Mouse (Mus musculus): ENCODE data around the gene Atp5g3.
"Not testable (repeated sequence)": the region's sequence is repeated elsewhere in the genome, so short reads cannot be mapped to it uniquely, and the experiment has no call there.

The Atp5g3 gene

DNA sequence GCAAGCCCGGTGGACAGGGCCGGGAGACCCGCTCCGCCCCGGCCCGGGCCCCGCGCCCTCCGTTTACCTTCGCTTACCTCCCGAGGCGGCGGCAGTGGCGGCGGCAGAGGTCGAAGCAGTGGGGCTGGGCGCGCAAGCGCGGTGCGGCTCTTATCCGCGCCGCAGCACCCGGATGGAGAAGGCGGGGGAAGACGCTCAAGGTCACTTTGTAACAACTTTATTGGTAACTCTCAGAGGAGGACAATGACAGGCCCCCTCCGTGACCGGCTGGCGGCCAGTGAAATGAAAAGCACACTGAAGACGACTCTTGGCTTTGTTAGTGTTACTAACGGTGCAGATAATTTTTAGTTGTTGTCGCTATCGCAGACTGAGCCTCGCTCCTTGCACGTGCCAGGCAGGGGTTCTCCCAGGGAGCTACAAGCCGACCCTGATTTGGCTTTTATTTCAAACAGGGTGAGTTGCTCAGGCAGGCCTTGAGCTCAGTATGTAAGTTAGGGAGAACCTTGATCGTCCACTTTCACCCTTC, at the start of gene Atp5g3:
Atp5g3 (minus strand) TSS at position 152 of the 526 bp plus-strand sequence.
- peak; percentile 86 for DNase-seq (ENCODE audit: extremely low read depth, low read depth)

DNA sequence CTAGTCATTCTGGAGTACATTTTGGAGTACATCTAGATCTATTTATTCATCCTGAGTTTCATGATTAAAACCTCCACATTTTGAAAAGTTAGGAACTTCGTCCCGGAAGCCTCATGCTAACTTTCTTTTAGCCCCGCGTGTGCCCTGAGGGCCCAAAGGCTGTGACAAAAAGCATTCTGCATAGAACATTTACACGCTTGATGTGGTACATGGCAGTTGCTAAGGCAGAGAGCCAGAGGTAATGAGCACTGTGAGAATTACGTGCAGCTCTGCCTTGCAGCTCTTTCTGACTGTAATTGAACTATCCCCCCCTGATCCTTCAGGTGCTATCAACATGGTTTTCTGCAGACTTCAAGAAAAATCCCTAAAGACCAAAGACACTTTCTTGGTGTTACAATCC, 47.2 kb upstream of the Atp5g3 start:
- DNase-seq (ENCODE audit: extremely low read depth, low read depth), result no peak

DNA sequence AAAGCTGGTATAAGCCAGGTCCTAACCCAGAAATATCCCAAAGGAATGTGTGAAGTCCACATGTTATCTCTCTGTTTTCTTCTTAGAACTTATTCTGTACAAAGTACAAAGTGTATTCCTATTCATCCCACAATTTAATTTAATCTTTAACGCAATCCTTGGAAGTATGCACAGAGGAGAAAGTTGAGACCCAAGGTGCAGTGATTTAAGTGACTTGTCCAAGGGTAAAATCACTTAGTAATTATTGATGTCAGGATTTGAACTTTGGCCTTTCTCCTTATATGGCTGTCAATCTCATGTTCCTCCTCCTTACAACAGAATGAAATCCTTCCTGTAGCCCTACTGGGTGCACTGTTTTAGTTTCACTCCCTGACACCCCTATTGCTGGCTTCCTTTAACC, 42.5 kb upstream of the Atp5g3 start:
- no peak for DNase-seq (ENCODE audit: extremely low read depth, low read depth)

DNA sequence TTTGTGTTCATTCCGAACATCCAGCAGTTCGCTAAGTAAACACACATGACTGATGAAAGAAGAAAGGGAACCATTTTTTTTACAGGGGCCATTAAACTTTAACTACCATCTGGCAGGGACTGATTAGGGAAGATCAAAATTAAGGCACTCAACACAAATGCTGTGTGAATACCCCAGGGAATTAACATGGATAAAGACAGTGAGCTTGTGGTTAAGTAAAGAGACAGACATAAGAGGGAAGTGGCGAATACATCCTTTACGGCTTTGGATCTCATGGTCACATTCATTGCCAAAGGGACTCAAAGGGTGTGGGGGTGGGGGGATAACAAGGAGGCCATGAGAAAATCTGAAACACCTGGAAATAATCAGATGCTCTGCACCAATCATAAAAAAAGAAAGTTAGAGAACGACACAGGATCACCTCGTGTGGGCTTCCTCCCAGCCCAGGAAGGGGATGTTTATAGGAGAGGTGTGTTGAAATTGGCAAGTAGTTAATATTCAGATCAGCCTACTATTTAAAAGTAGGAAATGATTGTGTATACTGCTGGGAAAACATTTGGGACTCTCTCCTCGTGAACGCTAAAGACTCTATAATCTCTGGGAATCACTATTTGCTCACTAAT, 41.6 kb upstream of the Atp5g3 start:
- peak; percentile 79 for DNase-seq (ENCODE audit: extremely low read depth, low read depth)

DNA sequence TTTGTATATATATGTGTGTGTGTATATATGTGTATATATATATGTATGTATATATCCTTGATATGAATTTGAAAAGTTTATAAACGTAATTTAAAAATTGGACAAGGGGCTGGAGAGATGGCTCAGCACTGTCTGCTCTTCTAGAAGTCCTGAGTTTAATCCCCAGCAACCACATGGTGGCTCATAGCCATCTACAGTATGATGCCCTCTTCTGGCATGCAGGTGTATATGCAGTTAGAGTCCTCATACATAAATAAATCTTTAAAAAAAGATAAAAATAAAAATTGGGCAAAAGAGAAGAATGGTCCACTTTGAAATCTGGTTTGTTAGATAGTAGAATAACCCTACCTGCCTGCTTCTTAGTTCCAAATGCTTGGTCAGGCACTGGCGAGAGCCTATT, 36.2 kb upstream of the Atp5g3 start:
- no peak for DNase-seq (ENCODE audit: extremely low read depth, low read depth)

DNA sequence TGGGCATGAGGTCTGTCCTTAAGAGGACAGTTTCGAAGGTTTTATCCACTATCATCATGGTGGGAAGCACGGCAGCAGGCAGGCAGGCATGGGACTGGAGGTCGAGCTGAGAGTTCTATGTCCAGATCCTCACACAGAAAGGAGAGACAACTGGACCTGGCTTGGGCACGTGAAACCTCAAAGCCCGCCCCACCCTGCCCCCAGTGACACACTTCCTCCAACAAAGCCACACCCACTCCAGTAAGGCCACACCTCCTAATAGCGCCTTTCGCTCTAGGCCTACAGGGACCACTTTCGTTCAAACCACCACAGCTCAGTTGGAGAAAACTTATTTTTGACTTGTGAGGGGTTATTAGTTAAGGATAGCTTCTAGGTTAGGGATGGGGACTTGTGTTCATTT, 32.6 kb upstream of the Atp5g3 start:
- DNase-seq (ENCODE audit: extremely low read depth, low read depth), result no peak

DNA sequence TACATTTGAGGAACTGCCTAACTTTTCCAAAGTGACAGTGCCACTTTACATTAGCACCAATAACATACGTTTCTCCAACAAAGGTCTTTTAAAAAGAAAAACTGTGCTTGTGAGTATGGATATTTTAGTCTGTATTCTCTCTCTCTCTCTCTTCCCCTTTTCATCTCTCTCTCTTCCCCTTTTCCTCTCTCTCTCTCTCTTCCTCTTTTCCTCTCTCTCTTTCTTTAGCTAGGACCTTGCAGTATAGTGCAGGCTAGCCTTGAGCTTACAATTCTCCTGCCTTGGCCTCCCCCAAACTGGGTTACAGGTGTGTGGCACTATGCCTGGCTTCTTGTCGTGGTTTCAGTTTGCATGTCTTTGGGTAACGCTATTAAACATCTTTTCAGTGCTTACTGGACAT, 31.7 kb upstream of the Atp5g3 start:
- DNase-seq (ENCODE audit: extremely low read depth, low read depth), result no peak

DNA sequence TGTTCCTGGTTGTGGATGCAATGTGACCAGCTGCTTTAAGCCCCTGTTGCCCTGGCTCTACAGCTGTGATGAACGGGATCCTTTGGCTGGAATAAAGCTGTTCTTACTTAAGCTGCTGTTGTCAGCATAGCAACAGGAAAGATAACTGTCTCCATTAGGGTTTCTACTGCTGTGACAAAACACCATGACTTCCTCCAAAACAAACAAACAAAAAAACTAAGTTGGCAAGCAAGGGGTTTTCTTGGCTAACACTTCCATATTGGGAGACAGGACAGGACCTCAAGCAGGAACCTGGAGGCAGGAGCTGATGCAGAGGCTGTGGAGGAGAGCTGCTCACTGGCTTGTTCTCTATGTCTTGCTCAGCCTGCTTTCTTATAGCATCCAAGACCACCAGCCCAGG, 30.2 kb upstream of the Atp5g3 start:
- no peak for DNase-seq (ENCODE audit: extremely low read depth, low read depth)

DNA sequence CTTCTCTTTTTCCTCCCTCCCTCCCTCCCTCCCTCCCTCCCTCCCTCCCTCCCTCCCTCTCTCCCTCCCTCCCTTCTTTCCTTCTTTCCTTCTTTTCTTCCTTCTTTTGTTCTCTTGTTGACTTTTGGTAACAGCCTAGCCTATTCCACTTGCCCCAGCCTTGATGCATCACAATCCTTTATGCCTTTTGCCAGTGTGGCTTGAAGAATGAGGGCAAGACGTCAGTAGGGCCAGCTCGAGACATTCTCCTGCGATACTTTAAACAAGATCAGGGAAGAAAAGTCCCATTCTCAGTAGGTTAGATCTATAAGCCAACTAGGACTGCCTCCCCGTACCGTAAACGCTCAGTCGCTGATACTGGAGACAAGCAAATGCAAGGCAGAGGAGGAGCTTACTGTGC, 29.3 kb upstream of the Atp5g3 start:
- no peak for DNase-seq (ENCODE audit: extremely low read depth, low read depth)

DNA sequence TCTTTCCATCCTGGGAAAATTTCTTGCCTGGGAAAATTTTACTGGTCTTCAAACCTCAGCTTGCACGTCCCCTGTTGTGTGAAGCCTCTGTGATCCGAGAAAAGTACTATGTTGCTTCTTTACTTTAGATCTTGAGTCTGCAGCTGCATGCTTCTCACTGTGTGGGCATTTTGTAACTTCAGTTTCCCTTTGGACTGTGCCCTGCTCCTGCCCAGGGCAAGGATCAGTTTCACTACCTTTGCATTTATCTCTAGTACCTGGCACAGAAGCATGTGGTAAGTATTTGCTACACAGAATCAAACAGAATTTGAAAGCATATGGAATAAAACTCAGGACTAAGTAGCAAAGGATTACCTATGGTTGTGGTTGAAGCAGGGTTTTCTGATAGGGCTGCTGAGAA, 27.8 kb upstream of the Atp5g3 start:
- no peak for DNase-seq (ENCODE audit: extremely low read depth, low read depth)

DNA sequence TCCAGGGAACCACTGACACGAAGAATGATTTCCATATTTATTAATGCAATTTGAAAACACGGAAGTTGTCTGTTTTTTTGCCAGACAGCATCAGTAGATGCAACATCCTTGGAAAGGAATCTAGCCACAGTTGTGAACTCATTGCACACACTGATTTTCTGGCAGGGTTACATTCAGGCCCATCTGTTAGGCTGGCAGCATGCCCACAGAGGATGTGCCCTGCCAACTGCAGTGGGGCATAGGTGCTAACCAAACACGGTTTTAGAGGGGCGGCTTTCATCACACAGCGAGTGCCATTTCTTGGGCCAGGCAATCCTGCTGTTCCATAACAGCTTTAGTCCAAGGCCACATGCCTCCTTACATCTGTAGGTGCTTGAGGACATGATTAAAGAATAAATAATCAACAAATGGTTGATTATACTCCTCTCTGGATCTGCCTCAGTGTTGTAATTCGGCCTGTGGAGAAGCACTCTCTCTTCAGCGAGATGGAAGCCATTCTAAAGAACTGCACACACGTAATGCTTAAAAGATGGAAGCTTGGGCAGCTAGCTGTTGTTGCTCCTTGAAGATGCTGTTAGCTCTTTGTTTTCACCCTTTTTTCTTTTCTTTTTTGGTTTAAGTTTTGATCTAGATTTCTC, 21.7 kb upstream of the Atp5g3 start:
- DNase-seq (ENCODE audit: extremely low read depth, low read depth), result no peak

DNA sequence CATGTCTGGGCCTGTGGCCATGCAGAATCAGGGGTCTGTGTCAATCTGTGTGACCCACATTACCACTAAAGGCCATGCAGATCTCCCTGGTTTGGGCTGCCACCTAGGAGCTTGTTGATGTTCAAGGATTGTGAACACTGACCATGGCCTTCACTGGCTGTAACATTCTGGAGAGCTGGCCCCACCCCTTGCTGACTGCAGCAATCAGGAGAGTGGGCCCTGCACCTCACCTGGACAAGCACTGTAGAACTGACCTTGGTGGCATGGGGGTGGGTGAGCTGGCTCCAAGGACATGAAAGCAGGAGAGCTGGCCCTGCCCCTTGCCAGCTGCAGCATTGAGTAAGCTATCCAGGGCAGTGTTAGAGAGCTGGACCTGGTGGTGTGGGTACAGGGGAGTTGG, 16.6 kb upstream of the Atp5g3 start:
- DNase-seq (ENCODE audit: extremely low read depth, low read depth), result no peak

DNA sequence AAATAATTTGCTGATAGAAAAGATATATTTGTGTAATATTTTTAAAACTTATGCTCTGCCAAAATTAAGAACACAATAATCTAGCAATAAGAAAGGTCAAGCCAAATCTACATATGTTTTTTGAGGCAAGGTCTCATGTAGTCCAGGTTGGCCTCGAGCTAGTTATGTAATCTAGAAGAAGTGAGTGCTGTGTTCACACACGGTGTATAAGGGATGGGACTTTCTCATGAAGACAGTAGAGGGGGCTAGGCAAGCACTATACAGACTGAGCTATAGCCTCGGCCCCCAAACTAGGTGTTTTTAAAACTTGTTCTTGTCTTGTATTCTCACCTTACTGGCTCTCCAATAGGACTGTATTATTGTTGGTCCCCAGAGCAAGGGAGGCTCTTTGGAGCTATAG, 14.4 kb upstream of the Atp5g3 start:
- DNase-seq (ENCODE audit: extremely low read depth, low read depth), result no peak

DNA sequence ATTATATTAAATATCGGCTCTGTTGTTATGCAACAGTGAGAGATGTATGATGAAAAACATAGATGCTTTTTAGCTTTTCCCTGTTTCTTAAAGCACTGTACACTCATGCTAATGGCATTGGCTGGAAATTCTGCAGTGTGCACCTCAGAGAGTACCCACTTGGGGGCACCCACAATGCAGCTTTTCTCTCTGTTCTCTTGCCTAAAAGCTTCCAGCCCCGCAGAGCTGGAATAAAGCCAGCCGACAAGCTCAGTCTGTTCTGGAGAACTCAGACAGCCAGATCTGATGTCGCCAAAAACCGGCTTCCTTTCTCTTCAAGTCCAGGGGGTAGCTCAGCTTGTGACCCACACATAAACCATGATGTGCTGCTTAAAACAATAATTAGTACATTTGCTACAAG, 14.0 kb upstream of the Atp5g3 start:
- DNase-seq (ENCODE audit: extremely low read depth, low read depth), result no peak

DNA sequence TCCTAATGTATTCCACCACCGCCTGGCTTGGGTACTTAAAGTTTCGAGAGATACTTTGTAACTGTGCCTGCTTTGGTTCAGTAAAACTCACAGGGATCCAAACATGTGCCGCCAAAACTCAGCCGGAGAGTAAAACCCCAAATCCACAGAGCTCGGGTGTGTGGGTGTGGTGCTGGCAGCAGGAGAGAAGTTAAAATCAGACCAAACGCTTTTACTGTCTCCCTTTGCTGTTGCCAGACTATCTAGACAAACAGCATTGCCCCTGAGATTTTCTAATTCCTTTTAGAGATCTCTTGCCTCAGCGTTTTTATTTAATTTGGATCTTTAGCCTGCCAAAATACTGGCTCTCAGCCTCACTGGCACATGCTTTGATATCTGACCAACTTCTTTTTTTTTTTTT, 8.5 kb upstream of the Atp5g3 start:
- DNase-seq (ENCODE audit: extremely low read depth, low read depth), result no peak

DNA sequence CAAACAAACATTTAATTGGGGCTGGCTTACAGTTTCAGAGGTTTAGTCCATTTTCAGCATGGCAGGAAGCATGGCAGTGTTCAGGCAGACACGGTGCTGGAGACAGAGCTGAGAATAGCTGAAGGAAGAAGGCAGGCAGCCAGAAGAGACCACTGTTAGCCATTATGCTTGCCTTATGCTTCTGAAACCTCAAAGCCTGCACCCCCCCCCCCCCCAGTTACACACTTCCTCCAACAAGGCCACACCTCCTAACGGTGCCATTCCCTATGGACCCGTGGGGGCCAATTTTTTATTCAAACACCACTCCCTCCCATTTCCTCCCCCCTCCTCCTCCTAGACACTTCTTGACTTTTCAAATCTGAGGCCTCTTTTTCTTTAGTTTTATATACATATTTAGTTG, 1.1 kb upstream of the Atp5g3 start:
- DNase-seq (ENCODE audit: extremely low read depth, low read depth), result no peak

DNA sequence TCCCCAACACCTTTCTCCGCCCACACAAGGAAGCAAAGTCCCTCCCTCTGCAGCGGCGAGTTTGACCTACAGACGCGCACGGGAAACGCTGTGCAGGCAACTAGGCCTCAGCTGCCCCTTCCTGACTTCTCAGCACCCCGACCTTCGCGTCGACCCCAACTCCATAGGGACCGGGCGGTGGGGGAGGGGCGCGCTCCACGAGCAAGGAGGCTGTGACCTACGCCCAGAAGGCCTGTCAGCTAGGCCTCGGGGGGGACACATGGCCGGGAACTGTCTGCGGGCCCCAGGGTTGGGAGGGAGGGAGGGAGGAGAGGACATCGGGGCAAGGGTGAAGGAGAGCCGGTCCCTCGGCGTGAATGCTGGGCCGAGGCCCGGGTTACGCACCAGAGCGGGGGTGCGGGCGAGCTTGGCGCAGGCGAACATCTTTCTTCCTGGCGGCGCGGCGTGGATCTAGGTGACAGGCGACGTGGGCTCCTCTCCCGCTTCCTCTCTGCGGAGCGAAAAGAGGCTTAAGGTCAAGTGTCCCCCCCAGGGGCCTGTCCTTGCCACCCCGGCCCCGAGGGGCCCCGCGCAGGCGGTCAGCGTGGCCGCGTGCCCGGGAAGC, 453 bp downstream of the Atp5g3 start:
- DNase-seq (ENCODE audit: extremely low read depth, low read depth), result no peak

DNA sequence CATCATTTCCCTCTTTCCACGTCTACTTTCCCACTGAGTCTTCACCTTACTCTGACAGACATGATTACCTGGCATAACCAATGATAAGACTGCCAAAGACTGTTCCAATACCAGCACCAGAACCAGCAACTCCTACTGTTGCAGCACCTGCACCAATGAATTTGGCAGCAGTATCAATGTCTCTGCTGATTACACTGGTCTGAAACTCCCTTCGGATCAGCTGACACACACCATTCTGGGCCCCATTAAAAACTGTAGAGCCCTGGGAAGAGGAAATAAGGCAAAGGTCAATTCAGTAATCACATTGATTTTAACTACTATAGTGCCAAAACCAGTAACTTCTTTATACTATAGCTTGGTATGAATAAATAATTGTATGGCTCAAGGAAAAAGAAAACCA, 2.0 kb downstream of the Atp5g3 start:
- DNase-seq (ENCODE audit: extremely low read depth, low read depth), result no peak

DNA sequence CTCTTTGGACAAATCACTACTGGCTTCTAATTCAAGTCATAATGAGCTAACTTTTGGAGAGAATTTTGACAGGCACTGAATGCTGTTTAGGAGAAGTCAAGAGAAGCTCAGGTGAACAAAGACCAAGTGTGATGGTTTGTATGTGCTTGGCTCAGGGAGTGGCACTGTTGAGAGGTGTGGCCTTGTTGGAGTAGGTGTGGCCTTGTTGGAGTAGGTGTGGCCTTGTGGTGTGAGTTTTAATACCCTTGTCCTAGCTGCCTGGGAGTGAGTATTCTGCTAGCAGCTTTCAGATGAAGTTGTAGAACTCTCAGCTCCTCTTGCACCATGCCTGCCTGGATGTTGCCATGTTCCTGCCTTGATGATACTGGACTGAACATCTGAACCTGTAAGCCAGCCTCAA, 6.4 kb downstream of the Atp5g3 start:
- not testable (repeated sequence) for DNase-seq (ENCODE audit: extremely low read depth, low read depth)

DNA sequence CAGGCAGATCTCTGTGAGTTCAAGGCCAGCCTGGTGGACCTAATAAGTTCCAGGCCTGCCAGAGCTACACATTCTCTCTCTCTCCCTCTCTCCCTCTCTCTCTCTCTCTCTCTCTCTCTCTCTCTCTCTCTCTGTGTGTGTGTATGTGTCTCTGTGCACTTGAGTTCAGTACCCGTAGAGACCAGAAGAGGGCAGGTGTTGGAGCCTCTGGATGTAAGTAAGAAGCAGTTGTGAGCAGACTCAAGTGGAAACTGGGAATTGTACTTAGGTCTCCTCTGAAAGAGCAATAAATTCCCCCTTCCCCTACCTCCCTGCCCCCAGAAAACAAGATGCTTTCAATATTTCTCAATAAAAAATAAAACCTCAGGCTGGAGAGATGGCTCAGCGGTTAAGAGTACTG, 7.6 kb downstream of the Atp5g3 start:
- no peak for DNase-seq (ENCODE audit: extremely low read depth, low read depth)

DNA sequence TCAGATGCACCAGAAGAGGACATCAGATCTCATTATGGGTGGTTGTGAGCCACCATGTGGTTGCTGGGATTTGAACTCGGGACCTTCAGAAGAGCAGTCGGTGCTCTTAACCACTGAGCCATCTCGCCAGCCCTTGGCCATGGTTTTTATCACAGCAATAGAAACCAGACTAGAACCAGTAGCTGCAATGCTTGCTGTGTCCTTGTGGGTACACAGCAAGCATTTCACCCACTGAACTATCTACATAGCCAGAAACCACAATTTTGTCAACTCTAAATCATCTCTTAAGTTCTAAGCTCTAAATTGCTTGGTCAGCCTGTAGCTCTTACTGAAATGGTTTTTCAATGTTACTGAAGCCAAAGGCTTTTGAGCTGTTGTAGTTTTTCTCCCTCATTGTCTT, 8.8 kb downstream of the Atp5g3 start:
- DNase-seq (ENCODE audit: extremely low read depth, low read depth), result not testable (repeated sequence)

DNA sequence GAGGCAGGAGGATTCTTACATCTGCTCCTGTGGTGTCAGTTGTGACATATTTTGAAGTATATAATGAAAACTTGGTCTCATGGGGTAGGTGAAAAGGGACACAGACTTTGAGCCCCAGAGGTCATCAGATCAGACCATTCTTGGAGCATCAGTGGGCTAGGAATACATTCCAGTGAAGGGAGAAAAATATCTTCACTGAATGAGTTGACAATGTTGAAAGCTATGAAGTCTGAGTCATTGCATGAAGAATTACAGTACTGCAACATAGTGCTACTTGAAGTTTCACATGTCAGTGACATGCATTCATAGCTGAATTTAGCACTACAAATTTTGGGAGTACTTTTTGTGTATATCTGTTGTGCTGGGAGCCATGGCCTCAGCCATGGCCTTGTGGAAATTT, 10.0 kb downstream of the Atp5g3 start:
- DNase-seq (ENCODE audit: extremely low read depth, low read depth), result no peak

DNA sequence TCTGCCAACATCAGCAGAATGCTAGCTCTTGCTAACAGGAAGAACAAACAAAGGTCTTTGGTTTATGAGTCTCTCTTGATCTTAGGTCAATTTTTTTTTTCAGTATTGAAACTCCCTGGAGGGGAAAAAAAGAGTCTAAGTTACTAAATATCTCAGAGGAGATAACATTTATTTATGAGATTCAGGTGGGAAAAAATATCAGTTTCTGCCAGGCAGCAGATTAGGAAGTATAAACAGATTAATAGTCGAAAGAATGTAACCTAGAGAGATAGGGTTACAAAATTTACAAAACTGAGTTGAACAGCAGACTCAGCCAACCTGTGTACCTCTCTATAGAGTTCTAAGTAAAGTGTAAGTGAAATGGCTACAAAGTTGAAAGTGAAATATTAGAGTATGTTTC, 10.8 kb downstream of the Atp5g3 start:
- no peak for DNase-seq (ENCODE audit: extremely low read depth, low read depth)
